ENCODE assay signal across 8 mouse cellular contexts in genomic region chr16:18686916-18687315, GRCm38 (mm10). TPM values are rescaled to one million over a fixed set of nuclear protein-coding genes. Genes with fewer than 3 reads are reported as not detected.
DNase-seq lines count a peak whose midpoint lies in the region; ATAC-seq and TF ChIP-seq lines count a peak whose summit lies in the region.

No protein-coding gene starts in this region.

- peak; percentile 89; the same call in 1 of the 2 replicates for ATAC-seq in heart, embryonic 13.5 days (ENCODE audit: extremely low read depth, insufficient number of reproducible peaks, low FRiP score, low TSS enrichment)
- ATAC-seq in liver, embryonic 11.5 days (replicated peaks; ENCODE audit: low FRiP score) = peak; percentile 89

- no peaks in the 10 kb centered on the region for H3K79me3 ChIP-seq in C2C12 (ENCODE audit: low read depth)

- no peak for TF ChIP-seq POLR2A in brain, embryonic 14.5 days (IDR thresholded peaks at IDR 0.05; ENCODE audit: borderline replicate concordance, extremely low read depth, insufficient read depth, insufficient read length, poor library complexity, severe bottlenecking)
- TF ChIP-seq POLR2A in myocyte (IDR thresholded peaks at IDR 0.05; ENCODE audit: insufficient read length, low read depth) = peak; percentile 86

- H3K4me1 ChIP-seq in heart, embryonic 13.5 days = peaks cover 23% of the 10 kb centered on the region
- H3K4me1 ChIP-seq in liver, embryonic 11.5 days (replicated peaks; ENCODE audit: control insufficient read depth, insufficient read depth, low read length) = peaks cover 7% of the 10 kb centered on the region; the same call in 1 of the 2 replicates

- H3K79me2 ChIP-seq in C2C12 (ENCODE audit: control insufficient read depth, insufficient read depth) (no peaks in the 10 kb centered on the region), myocyte (ENCODE audit: control insufficient read depth, insufficient read depth) (no peaks in the 10 kb centered on the region)

- H3K9me3 ChIP-seq in heart, embryonic 13.5 days = no peaks in the 10 kb centered on the region
- H3K9me3 ChIP-seq in liver, embryonic 11.5 days (ENCODE audit: control insufficient read depth, low read length) = no peaks in the 10 kb centered on the region

- H3K4me2 ChIP-seq in heart, embryonic 13.5 days = peak overlapping the region; percentile 66
- H3K4me2 ChIP-seq in liver, embryonic 11.5 days = peak overlapping the region; percentile 50
- peak overlapping the region; percentile 98 for H3K4me2 ChIP-seq in myocyte (ENCODE audit: low read depth)

- H3K27ac ChIP-seq in heart, embryonic 13.5 days (replicated peaks) = peak overlapping the region; percentile 82
- H3K27ac ChIP-seq in liver, embryonic 11.5 days (ENCODE audit: low read depth, low read length) = no peak overlapping the region

- H3K27me3 ChIP-seq in C2C12 (ENCODE audit: control insufficient read depth, insufficient read depth, insufficient read length) (no peaks in the 10 kb centered on the region), myocyte (ENCODE audit: control insufficient read depth, insufficient read depth, insufficient read length) (no peaks in the 10 kb centered on the region)
- H3K27me3 ChIP-seq in heart, embryonic 13.5 days (replicated peaks) = no peaks in the 10 kb centered on the region; the same call in 1 of the 2 replicates
- H3K27me3 ChIP-seq in liver, embryonic 11.5 days (replicated peaks; ENCODE audit: control insufficient read depth, insufficient read depth, low read length) = peaks cover 7% of the 10 kb centered on the region; the same call in 1 of the 2 replicates
- no peaks in the 10 kb centered on the region for H3K27me3 ChIP-seq in splenic B cell, adult 2 months (ENCODE audit: control insufficient read depth, insufficient read depth, low read length, poor library complexity, severe bottlenecking)

- no peak for TF ChIP-seq CTCF in C2C12 (IDR thresholded peaks at IDR 0.05; ENCODE audit: control insufficient read depth, insufficient read depth, insufficient read length)
- TF ChIP-seq CTCF in brain, embryonic 14.5 days (IDR thresholded peaks at IDR 0.05; ENCODE audit: borderline replicate concordance, extremely low read depth, insufficient read depth, insufficient read length) = no peak

- DNase-seq in brain, embryonic 14.5 days (ENCODE audit: low read depth) = peak; percentile 90
- DNase-seq in fibroblast of lung, adult 2 months (ENCODE audit: low read depth) = peak; percentile 97
- DNase-seq in kidney, postnatal 10 days = peak; percentile 90
- peak; percentile 79 for DNase-seq in liver, embryonic 11.5 days (ENCODE audit: low spot score)
- DNase-seq in splenic B cell, adult 2 months (ENCODE audit: low read depth, low spot score) = peak; percentile 68

- under 1% methylated on average over 17 of the region's 17 CpGs for WGBS in heart, embryonic 13.5 days
- under 1% methylated on average over 16 of the region's 17 CpGs for WGBS in liver, embryonic 11.5 days

- H3ac ChIP-seq in C2C12 (ENCODE audit: control insufficient read depth, insufficient read length, low read depth) (no peak overlapping the region), myocyte (ENCODE audit: control insufficient read depth, insufficient read length) (no peak overlapping the region)

- H3K36me3 ChIP-seq in C2C12 (ENCODE audit: control insufficient read depth, insufficient read depth) = no peaks in the 10 kb centered on the region
- no peaks in the 10 kb centered on the region for H3K36me3 ChIP-seq in heart, embryonic 13.5 days
- H3K36me3 ChIP-seq in liver, embryonic 11.5 days (ENCODE audit: control insufficient read depth, insufficient read depth, low read length) = no peaks in the 10 kb centered on the region
- no peaks in the 10 kb centered on the region for H3K36me3 ChIP-seq in myocyte (ENCODE audit: control insufficient read depth, insufficient read depth)
- no peaks in the 10 kb centered on the region for H3K36me3 ChIP-seq in splenic B cell, adult 2 months (ENCODE audit: control insufficient read depth, insufficient read depth, low read length, poor library complexity, severe bottlenecking)

- H3K9ac ChIP-seq in heart, embryonic 13.5 days = peak overlapping the region; percentile 70
- H3K9ac ChIP-seq in liver, embryonic 11.5 days (ENCODE audit: low read depth, low read length) = no peak overlapping the region

- H3K4me3 ChIP-seq in C2C12 (ENCODE audit: insufficient read depth, poor library complexity, severe bottlenecking) (no peak overlapping the region), myocyte (peak overlapping the region; percentile 2)
- H3K4me3 ChIP-seq in heart, embryonic 13.5 days = peak overlapping the region; percentile 35
- H3K4me3 ChIP-seq in liver, embryonic 11.5 days (ENCODE audit: low read depth, low read length) = no peak overlapping the region; the same call in 1 of the 2 replicates

TF ChIP-seq in C2C12, 6 proteins besides CTCF, POLR2A, EP300 and RAD21:
- TF ChIP-seq CEBPB (IDR thresholded peaks at IDR 0.05; ENCODE audit: low read depth) = peak; percentile 38
- no peak for TF ChIP-seq USF1 (IDR thresholded peaks at IDR 0.05; ENCODE audit: low read depth)
- no peak for TF ChIP-seq MYOG (IDR thresholded peaks at IDR 0.05; ENCODE audit: control insufficient read depth, extremely low read depth, insufficient read length)

TF ChIP-seq in myocyte, 11 proteins besides CTCF, POLR2A, EP300 and RAD21:
- no peak for TF ChIP-seq MAX (IDR thresholded peaks at IDR 0.05; ENCODE audit: low read depth)
- no peak for TF ChIP-seq CEBPB (IDR thresholded peaks at IDR 0.05; ENCODE audit: insufficient read depth, poor library complexity, severe bottlenecking)
- TF ChIP-seq TCF12 (IDR thresholded peaks at IDR 0.05; ENCODE audit: insufficient read depth, poor library complexity, severe bottlenecking) = no peak
- peak; percentile 84 for TF ChIP-seq POLR2AphosphoS2 (IDR thresholded peaks at IDR 0.05; ENCODE audit: insufficient read length, low read depth)
- peak in 1 of 3 experiments; percentile 37 for TF ChIP-seq MYOG (IDR thresholded peaks at IDR 0.05; ENCODE audit: control insufficient read depth in 1 of 3, insufficient read depth in 1 of 3, insufficient read length in 2 of 3, low read depth in 2 of 3)
- no peak for TF ChIP-seq SRF (IDR thresholded peaks at IDR 0.05; ENCODE audit: control insufficient read depth, insufficient read length, low read depth)
- no peak for TF ChIP-seq REST (IDR thresholded peaks at IDR 0.05; ENCODE audit: insufficient read depth, insufficient read length)
- no peak for TF ChIP-seq E2F4 (IDR thresholded peaks at IDR 0.05; ENCODE audit: insufficient read depth)
- peak in 1 of 3 experiments; percentile 52 for TF ChIP-seq MYOD1 (IDR thresholded peaks at IDR 0.05; ENCODE audit: control insufficient read depth in 1 of 3, insufficient read length in 2 of 3, low read depth in 2 of 3)
- TF ChIP-seq USF1 (IDR thresholded peaks at IDR 0.05; ENCODE audit: low read depth) = no peak
- TF ChIP-seq TCF3 (IDR thresholded peaks at IDR 0.05; ENCODE audit: insufficient read length, low read depth) = no peak
TF ChIP-seq in myocyte: peak in this region for 3.

RNA-seq across cellular contexts. Expression of gene Sept5, which starts 57.2 kb away (rescaled TPM):
- 74.2 TPM for polyA plus RNA-seq in C2C12 (2012; fragmentation: generic; extraction: Trizol)
- 266 and 348 TPM in 2 replicates for polyA plus RNA-seq in brain, embryonic 14.5 days (2012; rRNA removed)
- polyA plus RNA-seq in heart, embryonic 13.5 days (2015; fragmentation: Nextera tagmentation; extraction: Ambion mirVana) = 8.8 TPM in 2 replicates
- polyA plus RNA-seq in liver, embryonic 11.5 days (2014; fragmentation: Nextera tagmentation; extraction: Ambion mirVana) = 6.0 and 6.2 TPM in 2 replicates
- polyA plus RNA-seq in myocyte (2012; fragmentation: generic; extraction: Trizol) = 112 TPM

Comparison
In these comparisons a context has a peak if more than half of its experiments do, and no peak if none do; other contexts are left out.
1. H3K4me3 ChIP-seq: peak in heart, embryonic 13.5 days (single experiment) and myocyte (single experiment); none in C2C12 (single experiment) and liver, embryonic 11.5 days (single experiment).
2. Peak in every context shown above with its lines, with median percentiles within 50 percentile points of each other: DNase-seq and H3K4me2 ChIP-seq.